Mouse (Mus musculus) embryo, embryonic 9.5 days (tissue): ENCODE measurements around the gene Card19.

Experiments
- DNase-seq: peaks from one replicate; pipeline ENCODE4 v3.0.0-alpha.2; 2017; ENCODE audit errors: extremely low spot score

Card19 gene

GRCm38 (mm10) chr13:49194811-49195210 is 21.0 kb downstream of the Card19 start:
- DNase-seq, result no peak

DNA sequence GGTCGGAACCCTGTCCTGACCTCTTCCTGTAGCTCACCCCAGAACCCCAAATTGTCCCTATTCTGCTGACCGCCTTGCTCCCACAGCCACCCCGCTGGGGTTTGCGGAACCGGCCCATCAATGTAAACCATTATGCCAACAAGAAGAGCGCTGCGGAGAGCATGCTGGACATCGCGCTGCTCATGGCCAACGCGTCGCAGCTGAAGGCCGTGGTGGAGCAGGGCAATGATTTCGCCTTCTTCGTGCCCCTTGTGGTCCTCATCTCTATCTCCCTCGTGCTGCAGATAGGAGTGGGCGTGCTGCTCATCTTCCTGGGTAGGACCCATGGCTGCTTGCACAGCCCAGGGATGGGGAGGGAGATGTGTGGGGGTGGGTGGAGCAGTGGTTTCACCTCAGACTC is 22.2 kb downstream of the Card19 start:
- no peak for DNase-seq

- DNase-seq, result no peak
These were observed 23.5 kb downstream of the Card19 start for GRCm38 (mm10) chr13:49192156-49192855.

GRCm38 (mm10) chr13:49191673-49192035 is 24.2 kb downstream of the Card19 start:
- DNase-seq, result no peak

DNA sequence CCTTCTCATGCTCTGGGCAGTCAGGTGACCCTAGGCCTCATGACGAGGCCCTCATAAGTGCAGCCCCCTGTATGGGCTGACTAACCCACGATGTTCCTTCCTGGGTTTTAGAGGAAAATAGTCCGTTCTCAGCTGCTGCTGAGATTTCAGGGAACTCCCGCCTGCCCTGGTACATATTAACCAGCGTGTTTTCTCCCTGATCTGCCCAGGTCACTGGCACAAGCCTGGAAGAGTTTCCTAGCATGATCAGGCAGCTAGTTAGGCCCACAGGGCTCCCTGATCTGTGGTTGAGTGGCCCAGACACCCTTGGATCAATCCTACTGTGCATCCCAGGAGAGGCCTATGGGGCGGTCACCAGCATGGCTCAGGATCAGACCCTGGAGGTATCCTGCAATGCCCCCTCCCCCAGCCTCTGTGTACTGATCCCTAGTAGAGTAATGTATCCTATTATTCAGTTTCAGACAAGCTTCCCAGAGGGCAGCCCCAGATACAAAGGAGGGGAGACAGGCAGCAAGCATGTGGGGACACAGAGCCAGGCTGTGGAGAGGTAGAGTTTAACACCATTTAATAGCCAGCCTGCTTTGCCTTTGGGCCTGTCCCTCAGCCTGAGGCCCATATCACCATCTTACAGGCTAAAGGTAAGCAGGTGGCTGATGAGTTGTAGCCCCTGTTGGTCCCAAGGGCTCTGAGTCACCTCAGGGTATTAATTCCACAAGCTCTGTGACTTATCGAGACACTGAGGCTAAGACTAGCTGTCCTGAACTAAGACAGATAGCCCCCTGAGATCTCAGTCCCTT is 24.8 kb downstream of the Card19 start:
- DNase-seq, result no peak

DNA sequence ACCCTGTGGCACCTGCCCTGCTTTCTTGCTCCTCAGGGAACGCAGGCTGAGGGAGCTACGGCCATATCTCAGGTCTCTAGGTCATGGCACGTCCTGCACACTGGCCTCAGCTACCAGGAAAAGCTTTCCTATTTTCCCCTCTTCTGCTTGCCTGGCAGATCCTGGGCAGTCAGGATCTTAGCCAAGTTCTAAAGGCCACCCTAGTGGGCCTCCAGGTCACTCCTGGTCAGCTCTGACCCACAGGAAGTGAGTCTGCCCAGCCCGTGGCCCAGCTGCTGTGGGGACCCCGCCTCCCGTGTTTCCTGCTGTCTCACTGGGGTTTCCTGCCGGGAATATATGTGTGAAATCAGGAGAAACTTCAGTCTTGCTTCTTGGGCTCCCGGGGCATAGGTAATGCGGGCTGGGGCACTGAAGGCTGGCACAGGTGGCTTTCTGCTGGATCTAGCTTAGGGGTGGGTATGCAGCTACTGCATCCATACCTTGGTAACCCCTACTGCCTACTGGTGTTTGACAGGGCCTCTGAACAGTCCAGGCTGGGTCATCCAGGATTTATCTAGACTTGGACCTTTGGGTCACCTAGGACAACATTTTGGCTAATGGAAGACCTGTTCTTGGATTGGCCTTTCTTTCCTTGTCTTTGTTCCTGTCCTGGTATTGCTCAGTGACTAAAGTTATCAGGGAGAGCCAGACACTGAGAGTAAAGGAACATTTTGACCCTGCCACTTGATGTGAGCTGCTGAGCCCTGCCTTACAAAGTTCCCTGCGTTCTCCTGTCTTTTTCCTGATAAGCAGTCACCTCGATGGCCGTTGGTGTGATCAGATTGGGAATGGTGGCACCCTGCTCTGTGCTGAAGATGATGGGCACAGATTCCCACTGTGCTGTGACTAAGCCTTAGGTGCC is 25.6 kb downstream of the Card19 start:
- DNase-seq, result no peak

DNA sequence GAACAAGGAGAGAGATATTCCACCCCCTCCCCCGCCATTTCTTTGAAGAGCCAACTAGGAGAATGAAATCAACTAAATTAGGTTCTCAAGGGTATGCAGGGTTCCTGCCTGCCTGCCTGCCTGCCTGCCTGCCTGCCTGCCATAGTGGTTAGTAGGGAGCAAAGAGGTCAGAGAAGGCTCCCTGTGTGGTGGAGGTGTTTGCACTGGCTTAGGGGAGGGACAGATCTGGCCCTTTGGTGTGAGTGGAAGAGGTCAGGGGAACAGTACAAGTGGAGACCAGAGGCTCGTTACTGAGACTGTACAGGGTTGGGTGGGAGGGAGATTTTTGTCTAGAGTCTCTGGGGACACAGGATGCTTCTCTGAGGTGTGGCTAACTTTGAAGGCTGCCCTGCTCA is 26.9 kb downstream of the Card19 start:
- DNase-seq, result no peak

DNA sequence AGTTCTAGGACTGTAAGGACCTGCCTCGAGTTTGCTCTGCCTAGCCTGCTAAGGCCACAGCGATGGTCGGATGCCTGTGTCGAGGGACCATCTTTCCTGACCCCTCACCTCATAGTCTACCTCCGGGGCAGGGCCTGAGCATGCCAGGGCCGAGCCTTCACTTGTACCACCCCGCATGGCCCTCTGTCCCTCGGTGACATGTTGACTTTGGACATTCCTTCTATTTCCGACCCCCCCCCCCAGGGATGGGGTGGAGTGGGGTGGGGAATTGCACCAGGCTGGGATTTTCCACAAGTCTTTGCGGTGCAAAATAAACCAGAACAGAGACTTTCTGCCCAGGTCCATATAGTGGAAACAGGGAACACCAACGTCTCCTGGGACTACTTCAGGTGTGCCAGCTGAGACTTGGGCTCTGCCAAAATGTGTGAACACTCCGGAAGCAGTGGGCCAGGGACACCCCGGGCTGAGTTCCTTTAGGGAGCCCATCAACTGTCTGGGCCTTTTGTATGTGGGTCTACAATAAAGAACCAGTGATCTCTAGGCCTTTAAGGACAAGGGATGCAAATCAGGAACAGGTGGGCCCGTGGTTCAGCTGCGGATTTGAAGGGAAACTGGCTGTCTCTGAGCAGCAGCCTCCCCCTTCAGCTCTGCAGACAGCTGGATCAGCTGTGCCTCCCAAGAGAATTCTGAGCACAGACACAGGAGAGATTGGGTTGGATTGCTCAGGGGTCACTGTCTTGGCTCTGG is 27.4 kb downstream of the Card19 start:
- no peak for DNase-seq

DNA sequence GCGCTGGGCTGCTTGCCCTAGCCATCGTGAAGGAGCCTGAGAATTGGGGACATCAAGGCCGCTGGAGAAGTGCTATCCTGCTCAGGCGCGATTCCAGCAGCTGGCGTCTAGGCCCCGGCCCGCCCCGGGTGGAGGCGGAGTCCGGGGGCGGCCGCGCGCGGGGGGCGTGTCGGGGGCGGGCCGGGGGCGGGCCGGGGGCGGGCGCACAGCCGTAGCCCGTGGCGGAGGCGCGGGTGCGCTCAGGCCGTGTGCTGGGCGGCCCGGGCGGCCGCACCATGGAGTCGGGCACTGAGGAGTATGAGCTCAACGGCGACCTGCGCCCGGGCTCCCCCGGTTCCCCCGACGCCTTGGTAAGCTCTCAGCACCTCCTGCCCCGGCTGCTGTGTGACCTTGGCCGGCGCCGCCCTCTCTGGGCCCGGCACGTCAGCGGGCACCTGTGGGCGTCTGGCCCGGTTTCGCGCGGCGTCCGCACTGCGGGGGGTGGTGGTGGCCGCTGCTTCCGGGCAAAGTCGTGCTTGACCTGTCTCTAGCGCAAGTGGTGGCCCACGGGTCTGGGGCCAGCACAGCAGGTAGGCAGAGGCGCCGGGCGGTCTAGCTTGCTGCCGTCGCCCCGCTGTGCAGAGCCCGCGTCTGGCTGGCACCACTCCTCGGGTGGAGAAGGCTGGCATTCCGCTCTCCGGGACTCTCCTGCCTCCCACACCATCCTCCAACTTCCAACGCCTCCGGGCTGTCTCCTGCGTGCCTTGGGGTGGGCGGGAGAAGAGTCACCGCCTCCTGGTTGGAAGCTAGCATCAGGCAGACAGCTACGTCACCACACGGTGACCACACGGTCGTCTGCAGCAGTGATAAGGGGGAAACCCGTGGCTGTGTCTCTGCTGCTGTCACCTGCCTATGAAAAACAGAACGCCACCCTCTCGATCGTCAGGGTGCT is 28.3 kb downstream of the Card19 start, which contains the start of gene Ninj1:
Gene Ninj1 (plus strand): TSS at position 198 of the 931 bp plus-strand sequence.
- DNase-seq, result peak; percentile 80

- DNase-seq, result no peak
These were observed 29.0 kb downstream of the Card19 start for GRCm38 (mm10) chr13:49186798-49187287.

DNA sequence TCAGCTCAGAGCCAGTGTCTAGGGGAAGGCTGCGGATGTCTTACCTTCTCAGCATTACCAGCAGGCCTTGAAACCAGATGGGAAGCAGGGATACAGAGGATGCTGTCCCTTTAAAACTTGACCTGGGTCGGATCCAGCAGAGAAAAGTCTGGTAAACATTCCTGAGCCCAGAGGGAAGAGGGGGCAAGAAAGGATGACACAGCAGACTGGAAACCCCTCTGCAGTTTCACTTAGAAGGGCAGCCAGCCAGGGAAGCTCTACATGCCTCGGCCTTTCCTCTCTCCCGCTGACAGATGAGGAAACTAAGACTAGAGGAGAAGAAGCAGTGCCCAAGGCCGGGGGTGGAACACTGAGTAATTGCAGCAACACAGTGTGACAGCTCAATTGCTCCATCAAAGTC is 32.2 kb downstream of the Card19 start:
- DNase-seq, result no peak

- DNase-seq, result no peak
These were observed 32.7 kb downstream of the Card19 start for GRCm38 (mm10) chr13:49183161-49183560.

DNA sequence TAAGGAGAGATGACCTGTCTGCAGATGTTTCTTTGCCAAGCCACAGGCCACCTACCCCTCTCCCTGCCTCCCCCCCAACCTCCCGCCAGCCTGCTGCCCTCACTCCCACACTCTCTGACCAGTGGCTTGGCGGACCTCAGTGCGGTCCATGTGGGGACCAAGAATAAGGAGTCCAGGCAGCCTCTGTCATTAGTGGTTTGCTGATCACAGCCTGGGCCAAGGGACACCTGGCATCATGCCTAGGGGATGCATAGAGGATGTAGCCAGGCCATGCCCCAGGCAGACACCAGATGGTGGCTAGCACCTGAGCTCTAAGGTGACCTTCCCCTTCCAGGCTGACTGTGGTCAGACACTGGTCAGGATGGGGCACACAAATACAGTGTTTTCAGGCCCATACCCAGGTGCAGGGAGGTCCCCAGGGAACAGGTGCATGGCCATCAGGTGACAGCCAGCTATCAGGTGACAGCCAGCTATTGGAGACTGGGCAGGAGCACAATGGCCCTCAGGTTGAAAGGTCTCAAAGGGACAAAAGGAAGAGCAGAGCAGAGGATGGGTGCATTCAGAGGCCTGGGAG is 34.3 kb downstream of the Card19 start:
- DNase-seq, result no peak

DNA sequence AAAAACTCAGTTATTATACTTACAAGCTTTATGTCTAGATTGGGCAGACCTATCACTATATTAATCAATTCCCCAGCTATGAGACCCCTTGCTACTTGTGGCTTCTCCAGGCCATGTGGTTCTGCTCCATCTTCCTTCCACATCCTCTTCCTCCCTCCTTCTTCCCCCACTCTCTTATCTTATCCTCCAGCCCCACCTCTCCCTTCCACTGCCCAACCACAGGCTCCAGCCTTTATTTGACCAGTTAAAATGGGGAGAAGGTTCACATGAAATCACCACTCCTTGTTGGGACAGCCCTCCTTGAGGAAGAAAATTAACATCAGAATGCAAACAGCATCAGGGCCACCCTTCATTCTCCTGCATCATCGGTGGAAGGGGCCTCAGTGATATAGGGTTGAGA is 35.1 kb downstream of the Card19 start:
- no peak for DNase-seq

- DNase-seq, result no peak
These were observed 35.6 kb downstream of the Card19 start for GRCm38 (mm10) chr13:49180274-49180673.

DNA sequence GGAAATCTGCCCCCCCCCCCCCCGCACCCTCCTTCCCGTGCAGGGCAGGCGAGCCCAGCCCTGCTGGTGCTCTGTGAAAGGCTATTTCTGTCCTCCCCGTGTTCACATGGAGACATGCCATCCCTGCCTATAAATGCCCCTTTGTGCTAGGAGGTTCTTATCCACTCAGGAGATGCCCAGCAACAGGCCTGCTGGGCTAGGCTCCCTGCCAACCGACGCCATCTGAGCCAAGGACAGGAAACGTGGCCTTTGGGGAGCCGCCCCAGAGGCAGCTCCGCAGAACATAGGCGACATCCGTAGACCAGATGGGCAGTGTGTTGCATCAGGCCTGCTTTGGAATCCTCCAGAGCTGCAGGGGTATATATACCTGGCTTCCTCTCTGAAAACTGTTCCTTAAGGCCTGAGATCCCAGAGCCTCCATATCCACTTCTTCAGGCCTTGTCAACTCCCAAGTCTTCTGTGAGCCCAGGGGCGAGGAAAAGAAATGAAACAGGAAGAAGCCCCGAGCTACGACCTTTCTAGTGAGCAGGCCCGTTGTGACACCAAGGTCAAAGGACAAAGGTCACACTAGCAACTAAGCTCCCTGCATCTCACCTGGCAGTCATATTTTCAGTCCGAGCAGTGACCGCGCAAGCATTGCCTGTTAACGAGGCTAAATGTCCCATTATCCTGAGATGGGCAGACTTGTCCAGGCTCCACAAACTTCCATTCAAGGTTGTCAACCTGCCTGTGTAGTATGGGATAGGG is 36.8 kb downstream of the Card19 start:
- no peak for DNase-seq

DNA sequence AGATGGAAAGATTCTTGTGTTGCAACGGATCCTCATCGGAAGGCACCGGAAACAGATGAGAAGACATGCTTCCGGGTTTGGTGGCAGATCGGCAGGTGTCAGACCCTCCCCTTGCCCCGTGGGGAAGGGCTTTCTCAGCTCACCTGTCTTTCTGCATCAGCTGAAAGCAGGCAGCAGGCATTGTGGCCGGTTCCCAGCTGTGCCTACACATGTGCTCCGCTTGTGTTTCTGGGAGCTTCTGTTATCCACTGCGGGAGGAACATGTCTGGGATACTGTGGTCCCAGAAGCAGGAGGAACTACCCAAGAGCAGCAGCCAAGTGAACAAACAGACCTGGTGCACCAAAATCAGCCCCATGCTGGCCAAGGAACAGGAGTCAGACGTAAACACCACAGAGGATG is 40.3 kb downstream of the Card19 start:
- DNase-seq, result no peak

GRCm38 (mm10) chr13:49172971-49173596 is 42.8 kb downstream of the Card19 start:
- peak; percentile 88 for DNase-seq

DNA sequence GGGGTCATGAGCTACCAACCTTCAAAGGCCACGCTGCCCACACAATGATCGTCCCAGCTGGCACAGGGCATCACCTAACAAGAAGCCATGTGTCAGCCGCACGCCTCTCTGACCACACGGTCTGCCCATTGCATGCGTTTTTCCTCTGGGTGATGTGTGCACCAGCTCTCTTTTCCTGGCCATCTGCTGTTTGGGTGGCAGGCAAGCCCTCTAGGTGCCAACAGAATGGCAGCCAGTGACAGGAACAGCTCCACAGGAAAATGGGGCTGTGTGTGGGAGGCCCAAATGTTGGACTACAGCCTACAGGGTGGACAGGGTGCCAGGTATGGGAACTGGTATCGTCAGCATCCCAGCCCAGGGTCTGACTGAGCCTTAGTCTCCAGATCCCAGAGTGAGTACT is 43.5 kb downstream of the Card19 start:
- no peak for DNase-seq
